7 mouse cellular contexts compared by ENCODE assay signal in the genomic region with DNA sequence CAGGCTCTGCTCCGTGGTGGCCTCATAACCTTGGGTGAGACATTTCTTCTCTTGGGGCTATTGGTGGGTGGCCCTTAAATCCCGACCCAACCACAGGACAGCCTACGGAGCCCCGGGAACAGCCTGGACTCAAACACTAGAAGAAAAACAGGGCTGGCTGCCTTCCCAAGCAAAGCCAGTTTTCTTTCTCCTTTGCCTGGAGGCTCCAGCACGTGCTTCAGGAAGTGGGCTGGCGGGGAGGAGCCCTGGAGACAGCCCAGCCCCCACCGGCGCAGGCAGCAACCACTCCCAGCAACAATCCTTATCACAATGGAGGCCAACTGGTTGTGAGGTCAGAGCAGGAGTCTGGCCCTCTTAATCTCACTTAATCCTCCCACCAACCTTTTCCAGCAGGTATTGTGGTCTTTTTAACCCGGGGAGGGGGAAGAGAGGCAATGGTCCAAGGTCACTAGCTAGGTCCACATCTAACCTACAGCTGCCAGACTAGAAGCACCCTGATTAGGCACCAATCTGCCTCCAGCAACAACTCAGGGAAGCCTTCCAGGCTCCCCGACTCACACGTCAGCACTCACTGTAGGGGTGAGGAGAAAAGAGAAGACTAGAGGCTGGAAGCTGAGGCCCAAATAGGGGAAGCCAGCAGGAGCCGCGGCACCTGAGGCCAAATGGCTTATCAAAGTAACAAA. TPM values are rescaled to one million over a fixed set of nuclear protein-coding genes. Genes with fewer than 3 reads are reported as not detected.
DNase-seq lines count a peak whose midpoint lies in the region; ATAC-seq lines count a peak whose summit lies in the region.

No protein-coding gene starts in this region.

- peak overlapping the region; percentile 98 for H3K9ac ChIP-seq in intestine, embryonic 15.5 days
- peak overlapping the region; percentile 100 for H3K9ac ChIP-seq in midbrain, embryonic 11.5 days (ENCODE audit: low read length)

- peak overlapping the region; percentile 100 for H3K27ac ChIP-seq in intestine, embryonic 15.5 days
- H3K27ac ChIP-seq in limb, embryonic 10.5 days = peak overlapping the region; percentile 100
- peak overlapping the region; percentile 100 for H3K27ac ChIP-seq in midbrain, embryonic 11.5 days (ENCODE audit: low read depth, low read length)

- peaks cover 64% of the 10 kb centered on the region for H3K4me1 ChIP-seq in intestine, embryonic 15.5 days (replicated peaks)
- H3K4me1 ChIP-seq in limb, embryonic 10.5 days = peaks cover 76% of the 10 kb centered on the region
- H3K4me1 ChIP-seq in midbrain, embryonic 11.5 days (ENCODE audit: control insufficient read depth, insufficient read depth, low read length) = peaks cover 57% of the 10 kb centered on the region

- H3K27me3 ChIP-seq in intestine, embryonic 15.5 days (replicated peaks) = no peaks in the 10 kb centered on the region
- H3K27me3 ChIP-seq in limb, embryonic 10.5 days (ENCODE audit: low read depth, poor library complexity, severe bottlenecking) = no peaks in the 10 kb centered on the region; the same call in 1 of the 2 replicates
- H3K27me3 ChIP-seq in midbrain, embryonic 11.5 days (ENCODE audit: control insufficient read depth, insufficient read depth, low read length) = no peaks in the 10 kb centered on the region

- H3K9me3 ChIP-seq in intestine, embryonic 15.5 days = no peaks in the 10 kb centered on the region
- H3K9me3 ChIP-seq in limb, embryonic 10.5 days (replicated peaks) = no peaks in the 10 kb centered on the region
- H3K9me3 ChIP-seq in midbrain, embryonic 11.5 days (ENCODE audit: control insufficient read depth, low read length) = no peaks in the 10 kb centered on the region

- peak; percentile 68 for ATAC-seq in intestine, embryonic 15.5 days
- peak; percentile 28; the same call in 1 of the 2 replicates for ATAC-seq in midbrain, embryonic 11.5 days (ENCODE audit: low FRiP score)

- H3K36me3 ChIP-seq in intestine, embryonic 15.5 days = no peaks in the 10 kb centered on the region
- H3K36me3 ChIP-seq in limb, embryonic 10.5 days = peaks cover 39% of the 10 kb centered on the region
- peaks cover 3% of the 10 kb centered on the region; the same call in 1 of the 2 replicates for H3K36me3 ChIP-seq in midbrain, embryonic 11.5 days (ENCODE audit: control insufficient read depth, insufficient read depth, low read length)

- H3K4me3 ChIP-seq in intestine, embryonic 15.5 days (replicated peaks) = peak overlapping the region; percentile 62
- peak overlapping the region; percentile 99 for H3K4me3 ChIP-seq in limb, embryonic 10.5 days
- peak overlapping the region; percentile 95 for H3K4me3 ChIP-seq in midbrain, embryonic 11.5 days (ENCODE audit: low read depth, low read length)

- WGBS in intestine, embryonic 15.5 days = under 1% methylated on average over 13 of the region's 13 CpGs
- WGBS in limb, embryonic 10.5 days = under 1% methylated on average over 13 of the region's 13 CpGs
- under 1% methylated on average over 13 of the region's 13 CpGs for WGBS in midbrain, embryonic 11.5 days

- peak; percentile 95 for DNase-seq in adrenal gland, postnatal 10 days
- peak; percentile 88 for DNase-seq in embryo, embryonic 11 days
- peak; percentile 93 for DNase-seq in gastrocnemius, postnatal 25 days
- peak; percentile 83 for DNase-seq in limb, embryonic 10.5 days (ENCODE audit: low spot score)
- peak; percentile 95 for DNase-seq in midbrain, embryonic 11.5 days (ENCODE audit: low spot score, missing footprints)
- peak; percentile 75 to 78 for DNase-seq in spleen, postnatal 36 days (ENCODE audit: low spot score in 2 of 2)

- peak overlapping the region; percentile 93 for H3K4me2 ChIP-seq in intestine, embryonic 15.5 days (replicated peaks)
- H3K4me2 ChIP-seq in midbrain, embryonic 11.5 days = peak overlapping the region; percentile 100

RNA-seq across cellular contexts. Expression of a gene that starts 4.0 kb away (rescaled TPM):
- total RNA-seq in adrenal gland, postnatal 10 days (2021) = 1 to 10 TPM; 1.6 to 1.8 TPM
- total RNA-seq in gastrocnemius, postnatal 25 days (2021) = under 1 TPM; 0.23 to 0.38 TPM
- polyA plus RNA-seq in intestine, embryonic 15.5 days (2015; fragmentation: Nextera tagmentation; extraction: Ambion mirVana) = 1.7 and 2.3 TPM in 2 replicates
- polyA plus RNA-seq in limb, embryonic 10.5 days (2016; fragmentation: Nextera tagmentation; extraction: Ambion mirVana) = 1.8 and 2.0 TPM in 2 replicates
- 1.6 TPM in 2 replicates for polyA plus RNA-seq in midbrain, embryonic 11.5 days (2014; fragmentation: Nextera tagmentation; extraction: Ambion mirVana)

RNA-seq across cellular contexts. Expression of a gene that starts 5.5 kb away (rescaled TPM):
- total RNA-seq in adrenal gland, postnatal 10 days (2021) = 10 to 100 TPM; 19.5 to 27.4 TPM
- 1 to 10 TPM; 8.1 to 9.6 TPM for total RNA-seq in gastrocnemius, postnatal 25 days (2021)
- polyA plus RNA-seq in intestine, embryonic 15.5 days (2015; fragmentation: Nextera tagmentation; extraction: Ambion mirVana) = 7.6 and 8.4 TPM in 2 replicates
- 9.4 and 10.6 TPM in 2 replicates for polyA plus RNA-seq in limb, embryonic 10.5 days (2016; fragmentation: Nextera tagmentation; extraction: Ambion mirVana)
- polyA plus RNA-seq in midbrain, embryonic 11.5 days (2014; fragmentation: Nextera tagmentation; extraction: Ambion mirVana) = 9.8 and 10.0 TPM in 2 replicates

RNA-seq across cellular contexts. Expression of a gene that starts 32.7 kb away (rescaled TPM):
- total RNA-seq in adrenal gland, postnatal 10 days (2021) = 10 to 100 TPM; 29.0 to 29.4 TPM
- total RNA-seq in gastrocnemius, postnatal 25 days (2021) = 10 to 100 TPM; 14.2 to 15.2 TPM
- polyA plus RNA-seq in intestine, embryonic 15.5 days (2015; fragmentation: Nextera tagmentation; extraction: Ambion mirVana) = 68.5 and 69.1 TPM in 2 replicates
- 90.1 and 92.0 TPM in 2 replicates for polyA plus RNA-seq in limb, embryonic 10.5 days (2016; fragmentation: Nextera tagmentation; extraction: Ambion mirVana)
- 59.6 and 60.7 TPM in 2 replicates for polyA plus RNA-seq in midbrain, embryonic 11.5 days (2014; fragmentation: Nextera tagmentation; extraction: Ambion mirVana)

RNA-seq across cellular contexts. Expression of a gene that starts 46.0 kb away (rescaled TPM):
- total RNA-seq in adrenal gland, postnatal 10 days (2021) = 100 to 1,000 TPM in 1 of 2 experiments, 10 to 100 TPM in 1; 65.8 to 142 TPM
- not detected for total RNA-seq in gastrocnemius, postnatal 25 days (2021)
- polyA plus RNA-seq in intestine, embryonic 15.5 days (2015; fragmentation: Nextera tagmentation; extraction: Ambion mirVana) = 4.7 and 6.8 TPM in 2 replicates
- not detected in 2 replicates for polyA plus RNA-seq in limb, embryonic 10.5 days (2016; fragmentation: Nextera tagmentation; extraction: Ambion mirVana)
- not detected in 2 replicates for polyA plus RNA-seq in midbrain, embryonic 11.5 days (2014; fragmentation: Nextera tagmentation; extraction: Ambion mirVana)

Comparison
In these comparisons a context has a peak if more than half of its experiments do, and no peak if none do; other contexts are left out.
1. Peak in every context shown above with its lines: DNase-seq, ATAC-seq, H3K4me3 ChIP-seq and H3K27ac ChIP-seq.